Mouse (Mus musculus) heart, postnatal 0 days (tissue): ENCODE measurements around the gene Nkg7.

ENCODE experiments used
- CTCF ChIP-seq: IDR thresholded peaks from 2 replicates; pipeline ENCODE4 v1.5.1; 2016; ENCODE audit warnings: antibody characterized with exemption, control low read depth, low read depth
- EP300 ChIP-seq: IDR thresholded peaks from 2 replicates; pipeline ENCODE4 v1.6.1; 2016; ENCODE audit warnings: antibody characterized with exemption, low read depth

DNA sequence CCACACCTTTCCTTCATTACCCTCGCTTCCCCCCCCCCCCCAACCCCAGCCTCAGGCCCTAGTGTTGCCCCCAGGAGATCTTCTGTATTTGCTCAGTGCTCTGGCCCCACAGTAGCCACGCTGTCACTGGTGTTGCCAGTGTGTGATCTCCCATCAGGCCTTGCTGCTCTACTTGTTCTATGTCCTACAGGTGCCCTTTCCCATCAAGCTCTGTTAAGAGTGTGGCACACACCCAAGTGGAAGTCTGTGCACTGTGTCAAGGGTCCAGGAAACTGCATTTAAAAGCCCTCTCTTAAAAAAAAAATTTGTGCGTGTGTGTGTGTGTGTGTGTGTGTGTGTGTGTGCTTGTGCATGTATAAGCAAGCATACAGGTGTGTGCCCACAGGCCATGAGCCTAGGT lies 11.4 kb downstream of the Nkg7 start:
- no peak for TF ChIP-seq EP300
- TF ChIP-seq CTCF = no peak
